Mouse (Mus musculus) heart, adult 2 months (tissue): ENCODE data around the gene Sdccag8.

Source experiments
- CTCF ChIP-seq: fragments of 200-600 bp; IDR thresholded peaks from 2 replicates; pipeline ENCODE4 v1.8.1; 2022; ENCODE audit warnings: antibody characterized with exemption, mild to moderate bottlenecking, moderate library complexity
- EP300 ChIP-seq: fragments of 200-500 bp; IDR thresholded peaks from 2 replicates; pipeline ENCODE4 v1.6.1; 2011; ENCODE audit warnings: low read depth, low read length, control low read depth; ENCODE audit not compliant: insufficient read depth
- POLR2A ChIP-seq: fragments of 200-500 bp; IDR thresholded peaks from 2 replicates; pipeline ENCODE4 v1.6.1; 2011; ENCODE audit warnings: mild to moderate bottlenecking, low read depth, low read length, control low read depth; ENCODE audit not compliant: insufficient read depth

DNA sequence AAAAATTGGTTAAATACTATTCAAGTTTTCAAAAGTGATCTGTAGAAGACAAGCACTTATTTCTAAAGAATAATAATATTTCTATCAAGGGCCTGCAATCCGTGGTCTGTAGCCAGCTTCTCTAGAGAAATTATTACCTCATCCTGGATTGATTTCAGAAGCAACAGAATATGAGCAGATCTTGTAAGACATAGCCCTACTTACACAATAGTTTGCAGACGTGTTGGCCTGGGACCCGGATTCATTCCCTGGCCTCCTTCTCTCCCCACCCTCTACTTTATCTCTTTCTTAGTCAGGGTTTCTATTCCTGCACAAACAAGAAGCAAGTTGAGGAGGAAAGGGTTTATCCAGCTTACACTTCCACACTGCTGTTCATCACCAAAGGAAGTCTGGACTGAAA is 19.5 kb downstream of the Sdccag8 start:
- TF ChIP-seq POLR2A = no peak
- TF ChIP-seq CTCF = no peak
- TF ChIP-seq EP300 = no peak
